Mouse (Mus musculus) embryonic facial prominence, embryonic 14.5 days (tissue): ENCODE data around the gene Hipk4. TPM values are rescaled to one million over a fixed set of nuclear protein-coding genes. Genes with fewer than 3 reads are reported as not detected.
A peak's percentile ranks its signal among the peaks of the same experiment; 100 is the strongest.

Experiments
- ATAC-seq: fragments of 200-750 bp; cut with Nextera tagmentation; 2 replicates; pipeline ENCODE4 v1.8.0; 2017; ENCODE audit warnings: low read depth, moderate number of reproducible peaks, moderate TSS enrichment
- DNase-seq: peaks from one replicate; pipeline ENCODE4 v3.0.0-alpha.2; 2015; ENCODE audit warnings: low spot score
- H3K27ac ChIP-seq: fragments of 300-500 bp; sonication (generic); replicated peaks from 2 replicates; pipeline ENCODE4 v1.5.1; 2014; ENCODE audit warnings: low read depth, mild to moderate bottlenecking, low read length, moderate library complexity
- H3K27me3 ChIP-seq: fragments of 300-500 bp; sonication (generic); replicated peaks from 2 replicates; pipeline ENCODE4 v1.6.1; 2014; ENCODE audit warnings: low read length; ENCODE audit not compliant: control insufficient read depth, insufficient read depth
- H3K36me3 ChIP-seq: fragments of 300-500 bp; sonication (generic); 2 replicates; pipeline ENCODE4 v1.6.1; 2014; ENCODE audit warnings: low read length, mixed read lengths; ENCODE audit not compliant: control insufficient read depth, insufficient read depth
- H3K4me1 ChIP-seq: fragments of 300-500 bp; sonication (generic); 2 replicates; pipeline ENCODE4 v1.6.1; 2014; ENCODE audit warnings: antibody characterized with exemption, low read length; ENCODE audit not compliant: control insufficient read depth, insufficient read depth
- H3K4me2 ChIP-seq: fragments of 300-500 bp; sonication (generic); 2 replicates; pipeline ENCODE4 v1.6.1; 2014; ENCODE audit warnings: low read depth, mild to moderate bottlenecking, low read length, moderate library complexity, mixed read lengths
- H3K4me3 ChIP-seq: fragments of 300-500 bp; sonication (generic); 2 replicates; pipeline ENCODE4 v1.5.1; 2014; ENCODE audit warnings: low read depth, mild to moderate bottlenecking, low read length
- H3K9ac ChIP-seq: fragments of 300-500 bp; sonication (generic); 2 replicates; pipeline ENCODE4 v1.6.1; 2014; ENCODE audit warnings: low read depth, mild to moderate bottlenecking, low read length, moderate library complexity, mixed read lengths
- H3K9me3 ChIP-seq: fragments of 300-500 bp; sonication (generic); 2 replicates; pipeline ENCODE4 v1.6.1; 2016; ENCODE audit warnings: low read length; ENCODE audit not compliant: control insufficient read depth
- WGBS: fragments of 180-500 bp; shearing (Covaris S2); extraction: QIAGEN DNeasy Blood & Tissue Kit; methylation state at CpG from one replicate; pipeline ENCODE4 v1.1.7; 2014; 5-methylcytosine and 5-hydroxymethylcytosine counted together
- polyA plus RNA-seq: library from polyadenylated mRNA; unstranded; fragments of >200 nt; fragmentation: Nextera tagmentation; extraction: Ambion mirVana; gene quantifications from 2 replicates; pipeline ENCODE4 v1.2.1, GENCODE M21; 2014

Hipk4 gene
- polyA plus RNA-seq, 1 experiment from 2014 or later = 0.54 TPM

DNA sequence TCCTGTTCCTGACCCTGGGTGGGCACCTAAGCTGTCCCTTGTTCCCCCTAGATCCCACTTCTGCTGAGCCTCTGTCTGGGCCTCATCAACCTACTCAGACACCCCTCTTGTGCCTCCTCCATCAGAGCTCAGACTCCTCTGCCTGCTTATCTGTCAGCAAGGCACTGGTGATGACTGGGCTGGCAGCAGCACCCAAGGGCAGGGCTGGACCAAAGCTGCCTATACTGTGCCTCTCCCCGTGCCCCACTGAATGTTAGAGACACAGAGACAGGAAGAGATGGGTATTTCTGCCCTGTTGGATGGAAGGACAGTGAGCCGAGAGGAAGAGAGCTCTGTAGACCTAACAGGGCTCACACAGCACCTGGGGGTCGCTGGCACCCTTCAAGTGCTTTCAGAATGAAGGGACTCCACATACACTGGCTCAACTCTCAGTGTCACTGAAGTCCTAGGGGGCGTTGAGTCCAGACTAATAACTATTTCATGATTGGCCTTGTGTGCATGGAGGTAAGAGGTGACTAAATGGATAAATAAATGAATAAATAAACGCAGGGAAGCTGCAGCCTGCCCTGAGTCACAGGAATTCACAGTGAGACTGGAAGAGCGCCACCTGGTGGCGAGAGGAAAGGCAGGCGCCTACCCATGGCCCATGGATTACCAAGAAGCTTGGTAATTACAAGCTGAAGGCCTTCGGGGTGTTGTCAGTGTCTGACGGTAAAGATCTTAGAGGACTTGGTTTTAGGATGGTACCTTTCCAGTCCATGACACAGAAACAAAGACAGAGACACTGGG lies 3.2 kb downstream of the Hipk4 start:
- no peaks in the 10 kb centered on the region for H3K4me1 ChIP-seq
- no peaks in the 10 kb centered on the region for H3K27me3 ChIP-seq
- ATAC-seq (peak; percentile 59; the same call in 1 of the 2 replicates), DNase-seq (peak; percentile 88)
- H3K27ac ChIP-seq = no peak overlapping the region
- no peak overlapping the region for H3K9ac ChIP-seq
- 25% methylated on average over 10 of the region's 10 CpGs for WGBS
- H3K36me3 ChIP-seq = peaks cover 24% of the 10 kb centered on the region; the same call in 1 of the 2 replicates
- no peak overlapping the region for H3K4me2 ChIP-seq
- no peak overlapping the region for H3K4me3 ChIP-seq
- H3K9me3 ChIP-seq = no peaks in the 10 kb centered on the region

DNA sequence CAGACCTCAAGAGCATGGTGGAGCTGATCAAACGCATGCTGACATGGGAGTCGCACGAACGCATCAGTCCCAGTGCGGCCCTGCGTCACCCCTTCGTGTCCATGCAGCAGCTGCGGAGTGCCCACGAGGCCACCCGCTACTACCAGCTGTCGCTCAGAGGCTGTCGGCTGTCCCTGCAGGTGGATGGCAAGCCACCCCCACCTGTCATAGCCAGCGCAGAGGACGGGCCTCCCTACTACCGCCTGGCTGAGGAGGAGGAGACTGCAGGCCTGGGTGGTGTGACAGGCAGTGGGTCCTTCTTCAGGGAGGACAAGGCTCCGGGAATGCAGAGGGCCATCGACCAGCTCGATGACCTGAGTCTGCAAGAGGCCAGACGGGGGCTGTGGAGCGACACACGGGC lies 6.0 kb downstream of the Hipk4 start:
- Histone ChIP-seq H3K36me3 (peaks cover 47% of the 10 kb centered on the region), H3K27ac (no peak overlapping the region), H3K4me2 (no peak overlapping the region), H3K4me3 (no peak overlapping the region), H3K9ac (no peak overlapping the region), H3K4me1 (no peaks in the 10 kb centered on the region), H3K27me3 (no peaks in the 10 kb centered on the region), H3K9me3 (no peaks in the 10 kb centered on the region)
- DNase-seq (peak; percentile 8), ATAC-seq (no peak)
- WGBS = 71% methylated on average over 15 of the region's 21 CpGs

- Histone ChIP-seq H3K4me1 (no peaks in the 10 kb centered on the region), H3K27me3 (no peaks in the 10 kb centered on the region), H3K4me3 (no peak overlapping the region), H3K9ac (no peak overlapping the region), H3K4me2 (no peak overlapping the region), H3K9me3 (no peaks in the 10 kb centered on the region), H3K27ac (no peak overlapping the region), H3K36me3 (peaks cover 64% of the 10 kb centered on the region)
- DNase-seq = no peak
- 79% methylated on average over 3 of the region's 3 CpGs for WGBS
- ATAC-seq = no peak
Observed at GRCm38 (mm10) chr7:27530937-27531336, 7.9 kb downstream of the Hipk4 start.

DNA sequence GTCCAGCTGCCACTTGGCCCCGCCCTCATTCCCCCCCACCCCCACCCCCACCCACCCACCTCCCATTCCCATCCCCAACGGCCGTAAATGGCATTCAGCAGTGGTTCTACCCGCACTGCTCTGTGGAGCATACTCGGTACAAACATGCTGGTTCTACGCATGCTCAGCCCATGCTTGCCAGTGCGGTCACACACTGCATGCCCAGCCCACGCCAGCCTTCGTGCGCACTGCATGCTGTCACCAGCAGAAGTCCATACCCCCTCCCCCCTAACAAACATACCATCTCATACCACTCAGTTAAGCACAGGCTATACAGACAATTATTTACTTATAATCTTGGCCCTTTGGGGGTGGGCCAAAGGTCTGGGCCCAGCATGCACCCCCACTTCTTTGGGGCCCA lies 8.6 kb downstream of the Hipk4 start:
- Histone ChIP-seq H3K4me1 (no peaks in the 10 kb centered on the region), H3K4me2 (no peak overlapping the region), H3K4me3 (no peak overlapping the region), H3K27ac (no peak overlapping the region), H3K9ac (no peak overlapping the region), H3K36me3 (peaks cover 71% of the 10 kb centered on the region), H3K27me3 (no peaks in the 10 kb centered on the region), H3K9me3 (no peaks in the 10 kb centered on the region)
- no peak for DNase-seq
- WGBS = 86% methylated on average over 10 of the region's 10 CpGs
- ATAC-seq = no peak

- H3K4me3 ChIP-seq = no peak overlapping the region
- no peak overlapping the region for H3K27ac ChIP-seq
- WGBS = 89% methylated on average over 9 of the region's 9 CpGs
- H3K27me3 ChIP-seq = no peaks in the 10 kb centered on the region
- no peak for DNase-seq
- no peak for ATAC-seq
- H3K4me2 ChIP-seq = no peak overlapping the region
- H3K36me3 ChIP-seq = peaks cover 80% of the 10 kb centered on the region
- no peak overlapping the region for H3K9ac ChIP-seq
- H3K9me3 ChIP-seq = no peaks in the 10 kb centered on the region
- H3K4me1 ChIP-seq = no peaks in the 10 kb centered on the region
Observed at GRCm38 (mm10) chr7:27532480-27533050, 9.5 kb downstream of the Hipk4 start.

- Histone ChIP-seq H3K27me3 (no peaks in the 10 kb centered on the region), H3K36me3 (peaks cover 84% of the 10 kb centered on the region), H3K27ac (no peak overlapping the region)
Observed at GRCm38 (mm10) chr7:27535386-27535785, 12.3 kb downstream of the Hipk4 start.

GRCm38 (mm10) chr7:27536618-27537017 lies 13.6 kb downstream of the Hipk4 start:
- no peak for ATAC-seq
- no peaks in the 10 kb centered on the region for H3K9me3 ChIP-seq
- no peak overlapping the region for H3K9ac ChIP-seq
- 90% methylated on average over 6 of the region's 6 CpGs for WGBS
- no peaks in the 10 kb centered on the region for H3K27me3 ChIP-seq
- H3K4me3 ChIP-seq = no peak overlapping the region
- no peak overlapping the region for H3K27ac ChIP-seq
- no peak for DNase-seq
- H3K4me1 ChIP-seq = no peaks in the 10 kb centered on the region
- H3K4me2 ChIP-seq = no peak overlapping the region
- peaks cover 77% of the 10 kb centered on the region for H3K36me3 ChIP-seq

More at GRCm38 (mm10) chr7:27535386-27535785, 12.3 kb downstream of the Hipk4 start:
- Histone ChIP-seq H3K4me3 (no peak overlapping the region), H3K4me2 (no peak overlapping the region), H3K4me1 (no peaks in the 10 kb centered on the region), H3K9me3 (no peaks in the 10 kb centered on the region), H3K9ac (no peak overlapping the region)
- no peak for DNase-seq
- ATAC-seq = no peak
- WGBS = 83% methylated on average over 2 of the region's 2 CpGs

GRCm38 (mm10) chr7:27537998-27538397 lies 14.9 kb downstream of the Hipk4 start:
- Histone ChIP-seq H3K27ac (no peak overlapping the region), H3K9ac (no peak overlapping the region), H3K9me3 (no peaks in the 10 kb centered on the region), H3K4me3 (no peak overlapping the region), H3K36me3 (peaks cover 66% of the 10 kb centered on the region), H3K27me3 (no peaks in the 10 kb centered on the region), H3K4me1 (peaks cover 7% of the 10 kb centered on the region), H3K4me2 (no peak overlapping the region)
- ATAC-seq (no peak), DNase-seq (no peak)
- WGBS = 79% methylated on average over 8 of the region's 8 CpGs

DNA sequence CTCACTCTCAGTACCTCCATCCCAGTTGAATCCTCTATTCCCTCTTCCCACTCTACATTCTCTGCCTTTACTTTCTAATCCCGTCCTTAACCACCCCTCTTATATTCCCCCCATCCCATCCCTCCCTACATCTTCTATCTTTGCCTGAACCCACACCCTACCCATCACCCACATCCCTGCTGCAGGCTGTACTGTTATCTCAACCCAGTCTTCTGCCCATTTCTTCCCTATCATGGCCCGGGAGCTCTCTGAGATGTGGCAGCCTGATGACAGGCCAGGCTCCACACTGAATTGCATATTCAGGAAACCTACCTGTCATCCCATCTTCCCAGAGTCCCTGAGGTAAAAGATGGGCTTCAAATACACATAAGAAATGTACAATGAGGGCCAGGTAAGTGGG lies 15.7 kb downstream of the Hipk4 start:
- no peak overlapping the region for H3K4me3 ChIP-seq
- H3K27ac ChIP-seq = no peak overlapping the region
- H3K9ac ChIP-seq = no peak overlapping the region
- no peak for ATAC-seq
- WGBS = 85% methylated on average over 2 of the region's 2 CpGs
- peaks cover 58% of the 10 kb centered on the region for H3K36me3 ChIP-seq
- H3K9me3 ChIP-seq = no peaks in the 10 kb centered on the region
- no peak for DNase-seq
- H3K4me1 ChIP-seq = peaks cover 9% of the 10 kb centered on the region
- no peak overlapping the region for H3K4me2 ChIP-seq
- H3K27me3 ChIP-seq = no peaks in the 10 kb centered on the region
